Mouse (Mus musculus): ENCODE results near the gene Fcrla. TPM values are rescaled to one million over a fixed set of nuclear protein-coding genes. Genes with fewer than 3 reads are reported as not detected.
"Not testable (repeated sequence)": the region's sequence is repeated elsewhere in the genome, so short reads cannot be mapped to it uniquely, and the experiment has no call there.

Fcrla gene
- total RNA-seq, 2 experiments from 2014 or later: not detected

DNA sequence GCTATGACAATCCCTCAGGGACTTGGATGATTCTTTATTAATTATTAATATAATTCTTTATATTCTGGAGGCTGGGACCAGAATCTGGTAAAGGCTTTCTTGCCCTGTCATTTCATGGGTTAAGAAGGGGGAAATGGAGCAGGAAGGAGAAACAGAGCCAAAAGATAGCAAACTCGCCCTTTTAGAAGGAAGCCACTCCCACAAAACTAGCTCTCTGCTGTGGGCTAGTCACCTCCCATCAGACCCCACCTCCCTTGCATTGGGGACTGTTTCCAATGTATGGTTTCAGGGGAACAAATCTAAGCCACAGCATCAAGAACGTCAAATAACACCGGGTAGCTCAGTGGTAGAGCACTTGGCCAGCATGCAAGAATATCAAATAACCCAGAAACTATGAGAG is 30.8 kb upstream of the Fcrla start:
- H3K4me3 ChIP-seq: no peak overlapping the region
- no peak for TF ChIP-seq CTCF (IDR thresholded peaks at IDR 0.05)
- no peak for DNase-seq
- no peak overlapping the region for H3K27ac ChIP-seq
- intact Hi-C loops (cut with DNase I): no loop called here

- no peak for TF ChIP-seq CTCF (IDR thresholded peaks at IDR 0.05)
- intact Hi-C loops (cut with DNase I): no loop called here
- DNase-seq: no peak
- Histone ChIP-seq H3K4me3 (no peak overlapping the region), H3K27ac (no peak overlapping the region)
These were observed 25.8 kb upstream of the Fcrla start for GRCm38 (mm10) chr1:170953192-170953591.

- no peak for DNase-seq
- H3K4me3 ChIP-seq: no peak overlapping the region
- intact Hi-C loops (cut with DNase I): no loop called here
- H3K27ac ChIP-seq: no peak overlapping the region
- TF ChIP-seq CTCF (IDR thresholded peaks at IDR 0.05): no peak
These were observed 23.4 kb upstream of the Fcrla start for GRCm38 (mm10) chr1:170950772-170951171.

GRCm38 (mm10) chr1:170944908-170945307 is 17.5 kb upstream of the Fcrla start:
- H3K4me3 ChIP-seq; H3K27ac ChIP-seq; DNase-seq; intact Hi-C loops (cut with DNase I): not testable (repeated sequence)

DNA sequence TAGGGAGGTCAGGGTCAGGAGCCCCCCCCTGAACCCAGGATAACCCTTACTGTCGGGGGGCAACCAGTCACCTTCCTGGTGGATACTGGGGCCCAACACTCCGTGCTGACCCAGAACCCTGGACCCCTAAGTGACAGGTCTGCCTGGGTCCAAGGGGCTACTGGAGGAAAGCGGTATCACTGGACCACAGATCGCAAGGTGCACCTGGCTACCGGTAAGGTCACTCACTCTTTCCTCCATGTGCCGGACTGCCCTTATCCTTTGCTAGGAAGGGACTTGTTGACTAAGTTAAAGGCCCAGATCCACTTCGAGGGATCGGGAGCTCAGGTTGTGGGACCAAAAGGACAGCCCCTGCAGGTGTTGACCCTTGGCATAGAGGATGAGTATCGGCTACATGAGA is 16.8 kb upstream of the Fcrla start:
- H3K4me3 ChIP-seq; H3K27ac ChIP-seq; DNase-seq; intact Hi-C loops (cut with DNase I): not testable (repeated sequence)

- DNase-seq: no peak
- Histone ChIP-seq H3K4me3 (no peak overlapping the region), H3K27ac (no peak overlapping the region)
- intact Hi-C loops (cut with DNase I): no loop called here
- no peak for TF ChIP-seq CTCF (IDR thresholded peaks at IDR 0.05)
These were observed 11.9 kb upstream of the Fcrla start for GRCm38 (mm10) chr1:170939255-170939654.

- Histone ChIP-seq H3K27ac (no peak overlapping the region), H3K4me3 (no peak overlapping the region)
- intact Hi-C loops (cut with DNase I): no loop called here
- no peak for DNase-seq
- TF ChIP-seq CTCF (IDR thresholded peaks at IDR 0.05): no peak
These were observed 7.0 kb upstream of the Fcrla start for GRCm38 (mm10) chr1:170934383-170934782.

GRCm38 (mm10) chr1:170933940-170934339 is 6.6 kb upstream of the Fcrla start:
- intact Hi-C loops (cut with DNase I): no loop called here
- Histone ChIP-seq H3K27ac (no peak overlapping the region), H3K4me3 (no peak overlapping the region)
- no peak for DNase-seq
- TF ChIP-seq CTCF (IDR thresholded peaks at IDR 0.05): no peak

GRCm38 (mm10) chr1:170933386-170933920 is 6.1 kb upstream of the Fcrla start:
- intact Hi-C loops (cut with DNase I): no loop called here
- DNase-seq: no peak
- no peak overlapping the region for H3K27ac ChIP-seq
- no peak for TF ChIP-seq CTCF (IDR thresholded peaks at IDR 0.05)
- H3K4me3 ChIP-seq: no peak overlapping the region

DNA sequence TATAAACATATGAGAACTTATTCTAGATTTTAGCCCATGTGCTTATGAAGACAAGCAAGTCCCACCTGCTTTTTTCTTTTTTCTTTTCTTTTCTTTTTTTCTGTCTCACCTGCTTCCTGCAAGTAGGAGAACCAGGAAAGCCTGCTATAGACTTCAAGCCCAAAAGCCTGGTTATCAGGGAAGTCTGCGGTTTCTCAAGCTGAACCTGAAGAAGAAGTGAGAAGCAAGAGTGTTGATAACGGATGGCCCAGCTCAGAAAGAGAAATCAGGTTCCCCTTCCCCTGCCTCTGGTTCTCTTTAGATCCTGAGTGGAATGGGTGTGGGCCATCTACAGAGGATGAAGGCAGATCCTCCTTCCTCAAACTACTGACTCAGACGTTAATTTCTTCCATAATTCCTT is 4.7 kb upstream of the Fcrla start:
- no peak overlapping the region for H3K4me3 ChIP-seq
- H3K27ac ChIP-seq: no peak overlapping the region
- DNase-seq: no peak
- no peak for TF ChIP-seq CTCF (IDR thresholded peaks at IDR 0.05)
- intact Hi-C loops (cut with DNase I): no loop called here

DNA sequence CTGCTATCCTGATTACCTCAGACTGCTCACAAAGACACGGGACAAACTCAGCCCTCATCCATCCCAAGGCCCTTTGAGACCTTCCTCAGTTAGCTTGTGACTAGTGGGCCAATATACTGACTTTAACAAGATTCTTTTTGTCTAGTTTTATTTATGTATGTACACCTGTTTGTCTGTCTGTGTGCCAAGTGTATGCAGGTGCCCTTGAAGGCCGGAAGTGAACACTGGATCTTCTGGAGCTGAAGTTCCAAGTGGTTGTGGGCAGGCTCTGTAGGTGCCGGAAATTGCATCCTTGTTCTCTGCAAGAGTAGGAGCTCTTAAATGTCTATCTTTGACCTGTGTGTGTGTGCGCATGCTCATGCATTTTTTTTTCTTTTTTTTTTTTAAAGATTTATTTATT is 1.9 kb upstream of the Fcrla start:
- no peak for DNase-seq
- intact Hi-C loops (cut with DNase I): no loop called here
- Histone ChIP-seq H3K4me3 (no peak overlapping the region), H3K27ac (no peak overlapping the region)
- no peak for TF ChIP-seq CTCF (IDR thresholded peaks at IDR 0.05)

- H3K4me3 ChIP-seq: no peak overlapping the region
- no peak for TF ChIP-seq CTCF (IDR thresholded peaks at IDR 0.05)
- H3K27ac ChIP-seq: no peak overlapping the region
- intact Hi-C loops (cut with DNase I): no loop called here
- no peak for DNase-seq
These were observed 1.1 kb upstream of the Fcrla start for GRCm38 (mm10) chr1:170928467-170928866.

DNA sequence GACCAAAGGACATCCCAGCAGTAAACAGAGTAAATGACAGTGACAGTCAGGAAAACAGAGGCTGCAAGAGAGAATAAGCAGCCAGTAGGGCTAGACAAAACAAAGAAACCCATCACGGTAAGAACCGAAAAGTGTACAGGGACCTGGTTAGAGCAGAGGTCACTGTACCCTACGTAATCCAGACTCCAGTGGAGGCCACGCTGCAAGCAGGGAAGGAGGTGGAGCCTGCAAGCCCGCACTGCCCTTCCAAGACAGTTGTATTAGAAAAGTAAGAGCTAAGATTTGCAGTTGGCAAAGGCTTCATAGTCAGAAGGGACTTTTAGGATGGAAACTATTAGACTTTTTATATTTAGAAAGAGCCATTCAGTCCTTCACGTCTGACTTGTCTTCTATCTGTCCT is 442 bp downstream of the Fcrla start:
- intact Hi-C loops (cut with DNase I): no loop called here
- H3K4me3 ChIP-seq: no peak overlapping the region
- no peak for DNase-seq
- TF ChIP-seq CTCF (IDR thresholded peaks at IDR 0.05): no peak
- H3K27ac ChIP-seq: no peak overlapping the region

DNA sequence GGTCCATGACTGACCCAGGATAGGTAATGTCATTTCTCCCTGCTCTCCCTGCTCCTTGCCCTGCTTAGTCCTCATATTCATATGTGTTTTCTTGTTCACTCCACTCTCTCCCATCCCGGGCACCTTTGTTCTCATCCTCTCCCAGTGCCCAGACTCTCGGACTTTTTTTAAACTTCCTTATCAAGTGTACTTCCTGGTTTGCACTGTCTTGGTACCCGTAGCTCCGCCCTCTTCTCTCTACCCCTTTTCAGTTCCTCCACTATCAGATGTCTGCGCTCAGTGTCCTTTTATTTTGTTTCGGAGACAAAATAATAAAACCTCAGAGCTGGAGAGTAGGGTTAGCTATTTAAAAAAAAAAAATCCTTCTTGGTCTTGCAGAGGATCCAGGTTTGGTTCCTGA is 2.9 kb downstream of the Fcrla start:
- intact Hi-C loops (cut with DNase I): no loop called here
- peak; percentile 20 for DNase-seq
- TF ChIP-seq CTCF (IDR thresholded peaks at IDR 0.05): no peak
- Histone ChIP-seq H3K27ac (no peak overlapping the region), H3K4me3 (no peak overlapping the region)

- intact Hi-C loops (cut with DNase I): no loop called here
- DNase-seq: no peak
- Histone ChIP-seq H3K4me3 (no peak overlapping the region), H3K27ac (no peak overlapping the region)
- TF ChIP-seq CTCF (IDR thresholded peaks at IDR 0.05): no peak
These were observed 8.1 kb downstream of the Fcrla start for GRCm38 (mm10) chr1:170919308-170919707.
